Mouse (Mus musculus) left cerebral cortex, adult 11 months (tissue): ENCODE data around the gene Cntrl.

Source experiments
- DNase-seq: peaks from one replicate; pipeline ENCODE4 v3.0.0; 2022; ENCODE audit warnings: low spot score

Cntrl gene

GRCm38 (mm10) chr2:35174100-35174499 lies 64.8 kb downstream of the Cntrl start:
- DNase-seq, result no peak

GRCm38 (mm10) chr2:35175281-35176065 lies 66.2 kb downstream of the Cntrl start:
- peak; percentile 18 for DNase-seq

GRCm38 (mm10) chr2:35178153-35178552 lies 68.9 kb downstream of the Cntrl start:
- no peak for DNase-seq

GRCm38 (mm10) chr2:35183115-35183673 lies 73.9 kb downstream of the Cntrl start:
- peak; percentile 44 for DNase-seq

- DNase-seq, result no peak
Measured at GRCm38 (mm10) chr2:35188929-35189328, 79.6 kb downstream of the Cntrl start.

- DNase-seq, result no peak
Measured at GRCm38 (mm10) chr2:35193976-35194375, 84.7 kb downstream of the Cntrl start.

- DNase-seq, result no peak
Measured at GRCm38 (mm10) chr2:35195626-35196544, 86.6 kb downstream of the Cntrl start.

GRCm38 (mm10) chr2:35199541-35199940 lies 90.2 kb downstream of the Cntrl start:
- no peak for DNase-seq

GRCm38 (mm10) chr2:35199971-35200897 lies 90.9 kb downstream of the Cntrl start:
- no peak for DNase-seq

GRCm38 (mm10) chr2:35200898-35201668 lies 91.8 kb downstream of the Cntrl start, which contains the start of gene Rab14:
Rab14 (minus strand) TSS chr2:35201120.
- peak; percentile 97 for DNase-seq

GRCm38 (mm10) chr2:35203729-35204128 lies 94.4 kb downstream of the Cntrl start:
- DNase-seq, result no peak

- no peak for DNase-seq
Measured at GRCm38 (mm10) chr2:35206761-35207160, 97.5 kb downstream of the Cntrl start.

GRCm38 (mm10) chr2:35208054-35208453 lies 98.8 kb downstream of the Cntrl start:
- DNase-seq, result no peak

- no peak for DNase-seq
Measured at GRCm38 (mm10) chr2:35208931-35209665, 99.8 kb downstream of the Cntrl start.

- DNase-seq, result no peak
Measured at GRCm38 (mm10) chr2:35211681-35212080, 102.4 kb downstream of the Cntrl start.

GRCm38 (mm10) chr2:35213345-35213910 lies 104.1 kb downstream of the Cntrl start:
- no peak for DNase-seq

GRCm38 (mm10) chr2:35214881-35215358 lies 105.6 kb downstream of the Cntrl start:
- peak; percentile 72 for DNase-seq

- no peak for DNase-seq
Measured at GRCm38 (mm10) chr2:35215363-35215762, 106.1 kb downstream of the Cntrl start.

- DNase-seq, result no peak
Measured at GRCm38 (mm10) chr2:35216701-35217100, 107.4 kb downstream of the Cntrl start.
